Mouse (Mus musculus) stomach, embryonic 14.5 days (tissue): ENCODE results near the gene Spin1. TPM values are rescaled to one million over a fixed set of nuclear protein-coding genes. Genes with fewer than 3 reads are reported as not detected.

Experiments used
- ATAC-seq: fragments of 200-750 bp; cut with Nextera tagmentation; 2 replicates; pipeline ENCODE4 v1.8.0; 2017; ENCODE audit warnings: low read depth, moderate TSS enrichment; ENCODE audit not compliant: insufficient number of reproducible peaks, insufficient read depth, low FRiP score
- H3K27ac ChIP-seq: fragments of 300-500 bp; sonication (generic); 2 replicates; pipeline ENCODE4 v1.5.1; 2014; ENCODE audit warnings: mild to moderate bottlenecking, low read length, moderate library complexity, mixed read lengths
- H3K27me3 ChIP-seq: fragments of 300-500 bp; sonication (generic); 2 replicates; pipeline ENCODE4 v1.6.1; 2014; ENCODE audit warnings: low read length, control low read depth, mixed read lengths; ENCODE audit not compliant: control insufficient read depth, insufficient read depth
- H3K36me3 ChIP-seq: fragments of 300-500 bp; sonication (generic); 2 replicates; pipeline ENCODE4 v1.6.1; 2014; ENCODE audit warnings: mild to moderate bottlenecking, control low read depth, low read length, moderate library complexity, mixed read lengths; ENCODE audit not compliant: control insufficient read depth, insufficient read depth
- H3K4me1 ChIP-seq: fragments of 300-500 bp; sonication (generic); 2 replicates; pipeline ENCODE4 v1.6.1; 2014; ENCODE audit warnings: low read length, control low read depth, mixed read lengths; ENCODE audit not compliant: control insufficient read depth, insufficient read depth
- H3K4me2 ChIP-seq: fragments of 300-500 bp; sonication (generic); replicated peaks from 2 replicates; pipeline ENCODE4 v1.6.1; 2014; ENCODE audit warnings: low read depth, low read length, control low read depth
- H3K4me3 ChIP-seq: fragments of 300-500 bp; sonication (generic); 2 replicates; pipeline ENCODE4 v1.5.1; 2014; ENCODE audit warnings: low read depth, low read length, control low read depth
- H3K9ac ChIP-seq: fragments of 300-500 bp; sonication (generic); replicated peaks from 2 replicates; pipeline ENCODE4 v1.6.1; 2014; ENCODE audit warnings: low read depth, mild to moderate bottlenecking, control low read depth, low read length, moderate library complexity, mixed read lengths
- H3K9me3 ChIP-seq: fragments of 300-500 bp; sonication (generic); 2 replicates; pipeline ENCODE4 v1.6.1; 2016; ENCODE audit warnings: low read depth, low read length, control low read depth; ENCODE audit not compliant: control insufficient read depth
- WGBS: fragments of 180-500 bp; shearing (Covaris S2); extraction: QIAGEN DNeasy Blood & Tissue Kit; methylation state at CpG from one replicate; pipeline ENCODE4 v1.1.7; 2014; 5-methylcytosine and 5-hydroxymethylcytosine counted together
- polyA plus RNA-seq: library from polyadenylated mRNA; unstranded; fragments of >200 nt; fragmentation: Nextera tagmentation; extraction: Ambion mirVana; gene quantifications from 2 replicates; pipeline ENCODE4 v1.2.1, GENCODE M21; 2014

The Spin1 gene
- polyA plus RNA-seq, 1 experiment from 2014 or later: 95.5 TPM

DNA sequence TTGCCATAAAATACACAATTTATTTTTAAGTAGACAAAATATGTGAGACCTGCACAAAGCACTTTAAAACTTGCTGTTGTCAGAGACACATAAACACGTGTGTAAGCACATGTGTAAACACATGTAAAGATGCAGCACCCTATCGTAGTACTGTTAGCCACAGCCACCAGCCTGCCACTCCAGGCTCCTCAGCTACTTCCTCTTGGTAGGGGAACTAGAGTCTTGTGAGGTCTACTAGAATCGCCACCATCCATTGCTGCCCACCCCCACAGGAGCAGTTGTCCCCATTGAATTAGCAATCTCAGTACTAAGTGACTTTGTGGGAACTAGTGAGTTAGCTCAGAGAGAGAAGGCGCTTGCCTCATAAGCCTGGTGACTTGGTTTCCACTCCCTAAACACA lies 35.6 kb downstream of the Spin1 start:
- Histone ChIP-seq H3K36me3 (peaks cover 23% of the 10 kb centered on the region), H3K4me1 (no peaks in the 10 kb centered on the region), H3K27me3 (no peaks in the 10 kb centered on the region), H3K4me3 (no peak overlapping the region), H3K9ac (no peak overlapping the region), H3K9me3 (no peaks in the 10 kb centered on the region), H3K4me2 (no peak overlapping the region), H3K27ac (no peak overlapping the region)
- WGBS: 84% methylated on average over 4 of the region's 4 CpGs
- no peak for ATAC-seq

DNA sequence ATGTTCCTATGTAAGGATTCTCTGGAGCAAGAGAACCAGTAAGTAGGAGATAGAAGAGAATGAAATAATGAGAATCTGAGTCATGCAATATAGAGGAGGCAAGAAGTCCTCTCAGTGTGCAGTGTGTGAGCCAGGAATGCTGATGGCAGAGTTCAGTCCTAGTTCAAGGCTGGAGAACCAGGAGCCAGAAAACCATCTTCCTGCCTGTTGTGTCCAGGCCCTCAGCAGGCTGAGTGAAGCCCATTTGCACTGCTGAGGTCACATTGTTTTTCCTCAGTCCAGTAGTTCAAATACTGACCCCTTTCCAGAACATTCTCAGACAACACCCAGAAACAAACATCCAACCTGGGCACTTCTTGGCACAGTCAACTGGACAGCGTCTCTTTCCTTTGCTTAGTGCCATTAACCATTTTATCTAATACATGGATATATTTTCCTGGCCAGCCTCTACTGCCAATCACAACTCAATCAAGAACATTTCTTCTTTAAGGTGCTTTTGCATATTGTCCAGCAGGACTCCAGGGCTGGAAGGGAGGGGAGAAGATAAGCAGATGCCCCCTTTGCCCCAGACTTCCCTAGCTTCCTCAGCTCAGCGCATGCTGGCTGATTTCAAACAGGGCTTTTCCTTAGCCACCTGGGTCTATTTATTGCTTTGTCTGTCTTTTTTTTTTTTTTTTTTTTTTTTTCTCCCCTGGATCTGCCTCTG lies 36.5 kb downstream of the Spin1 start:
- ATAC-seq: no peak
- peaks cover 28% of the 10 kb centered on the region; the same call in 1 of the 2 replicates for H3K36me3 ChIP-seq
- H3K9ac ChIP-seq: no peak overlapping the region
- no peaks in the 10 kb centered on the region for H3K9me3 ChIP-seq
- H3K4me3 ChIP-seq: no peak overlapping the region
- no peaks in the 10 kb centered on the region for H3K27me3 ChIP-seq
- WGBS: 67% methylated on average over 2 of the region's 2 CpGs
- no peaks in the 10 kb centered on the region for H3K4me1 ChIP-seq
- 0 out of 2 replicates have a peak overlapping the region, but pooled peaks have one; percentile 23 for H3K27ac ChIP-seq
- H3K4me2 ChIP-seq: no peak overlapping the region

DNA sequence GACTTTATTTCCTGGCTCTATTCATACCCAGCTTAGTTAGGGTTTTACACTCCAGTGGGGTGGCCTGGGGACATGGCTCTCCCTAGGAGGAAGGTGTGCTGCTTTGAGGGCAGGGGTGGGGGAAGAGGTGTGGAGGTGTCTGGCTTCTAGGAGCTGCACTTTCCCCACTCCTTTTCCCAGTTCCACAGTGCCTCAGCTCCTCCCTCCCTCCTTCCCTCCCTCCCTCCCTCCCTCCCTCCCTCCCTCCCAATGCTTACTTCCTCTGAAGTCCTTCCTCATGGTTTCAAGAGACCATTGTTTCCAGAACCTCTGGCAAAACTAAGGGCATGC lies 37.0 kb downstream of the Spin1 start:
- no peak overlapping the region for H3K4me2 ChIP-seq
- H3K4me3 ChIP-seq: no peak overlapping the region
- H3K4me1 ChIP-seq: no peaks in the 10 kb centered on the region
- H3K9ac ChIP-seq: no peak overlapping the region
- H3K27ac ChIP-seq: no peak overlapping the region
- no peaks in the 10 kb centered on the region for H3K9me3 ChIP-seq
- ATAC-seq: no peak; the same call in 1 of the 2 replicates
- H3K27me3 ChIP-seq: no peaks in the 10 kb centered on the region
- H3K36me3 ChIP-seq: peaks cover 28% of the 10 kb centered on the region; the same call in 1 of the 2 replicates

DNA sequence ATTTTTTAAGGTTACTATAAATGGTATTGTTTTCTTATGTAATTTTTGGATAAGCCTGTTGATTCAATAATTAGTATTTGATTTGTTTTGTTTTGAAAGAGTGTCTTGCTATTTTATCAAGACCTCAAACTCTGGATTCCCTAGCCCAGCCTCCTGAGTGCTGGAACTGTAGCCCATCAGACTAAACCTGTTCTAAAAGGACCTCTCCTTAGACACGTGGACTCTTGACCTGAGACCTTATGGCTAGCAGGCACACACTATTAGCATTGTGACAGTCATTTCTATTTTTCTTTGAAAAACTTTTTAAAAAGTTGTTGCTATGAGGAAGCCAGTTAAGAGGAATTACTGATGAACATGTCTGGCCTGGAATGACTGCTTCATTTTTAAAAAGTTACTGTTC lies 46.4 kb downstream of the Spin1 start:
- Histone ChIP-seq H3K4me2 (no peak overlapping the region), H3K9me3 (no peaks in the 10 kb centered on the region), H3K4me3 (no peak overlapping the region), H3K4me1 (no peaks in the 10 kb centered on the region), H3K9ac (no peak overlapping the region), H3K36me3 (peaks cover 30% of the 10 kb centered on the region), H3K27ac (no peak overlapping the region), H3K27me3 (no peaks in the 10 kb centered on the region)
- ATAC-seq: no peak
- 53% methylated on average over 1 of the region's 1 CpGs for WGBS

DNA sequence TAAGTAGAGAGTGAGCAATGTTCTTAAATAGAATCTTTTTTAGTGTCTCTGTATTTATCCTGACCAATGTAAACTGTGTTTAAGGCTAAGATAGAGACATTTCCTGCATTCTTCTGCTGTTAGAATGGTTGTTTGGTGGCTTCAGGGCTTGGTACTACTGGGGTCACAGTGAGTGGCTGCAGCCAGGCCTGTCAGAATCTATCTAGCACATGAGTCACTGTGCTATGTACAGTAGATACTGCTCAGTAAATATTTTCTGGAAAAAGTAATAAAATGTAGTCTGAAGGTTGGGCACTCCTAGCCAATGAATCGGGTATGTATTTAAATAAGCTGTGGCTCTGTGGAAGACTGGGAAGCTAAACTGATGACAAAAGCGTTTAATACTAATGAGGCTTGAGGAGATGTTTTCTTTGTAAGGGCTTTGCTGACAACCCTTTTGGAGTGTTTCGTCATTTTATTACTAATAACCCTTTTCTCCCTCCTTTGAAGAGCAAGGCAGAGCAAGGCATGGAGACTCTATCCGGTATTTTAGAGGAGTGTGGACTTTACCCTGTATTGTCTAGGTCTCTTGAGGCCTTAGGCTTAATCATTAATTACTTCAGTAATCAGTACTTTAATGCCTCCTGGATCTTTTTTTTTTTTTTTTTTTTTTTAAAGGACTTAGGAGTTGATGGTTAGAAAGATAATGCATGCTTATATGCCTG lies 52.4 kb downstream of the Spin1 start:
- H3K4me3 ChIP-seq: no peak overlapping the region
- peak; percentile 70 for ATAC-seq
- H3K27me3 ChIP-seq: no peaks in the 10 kb centered on the region
- H3K27ac ChIP-seq: peak overlapping the region; percentile 21; the same call in 1 of the 2 replicates
- no peak overlapping the region for H3K9ac ChIP-seq
- H3K4me2 ChIP-seq: no peak overlapping the region
- H3K9me3 ChIP-seq: no peaks in the 10 kb centered on the region
- H3K36me3 ChIP-seq: peaks cover 23% of the 10 kb centered on the region
- H3K4me1 ChIP-seq: no peaks in the 10 kb centered on the region
- WGBS: 73% methylated on average over 4 of the region's 4 CpGs

DNA sequence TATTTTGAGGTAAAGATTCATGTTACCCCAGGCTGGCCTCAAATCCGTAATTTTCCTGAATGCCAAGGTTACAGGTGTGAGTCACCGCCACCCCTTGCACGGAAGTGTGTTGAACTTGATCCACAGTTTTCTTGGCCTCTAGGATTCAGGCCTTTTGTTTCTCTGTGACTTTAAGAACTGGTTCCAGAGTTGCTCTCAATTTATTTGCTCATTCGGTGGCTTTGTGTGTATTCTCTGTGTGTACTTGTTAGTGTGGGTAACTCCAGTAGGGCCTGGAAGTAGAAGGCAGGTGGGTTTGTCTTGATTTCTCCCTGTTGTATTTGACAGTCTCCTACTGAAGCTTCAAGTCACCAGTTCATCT lies 53.0 kb downstream of the Spin1 start:
- H3K27ac ChIP-seq: no peak overlapping the region; the same call in 1 of the 2 replicates
- peak; percentile 46 for ATAC-seq
- H3K27me3 ChIP-seq: no peaks in the 10 kb centered on the region
- H3K9me3 ChIP-seq: no peaks in the 10 kb centered on the region
- H3K4me3 ChIP-seq: no peak overlapping the region
- H3K36me3 ChIP-seq: peaks cover 23% of the 10 kb centered on the region
- H3K4me2 ChIP-seq: no peak overlapping the region
- H3K9ac ChIP-seq: no peak overlapping the region
- no peaks in the 10 kb centered on the region for H3K4me1 ChIP-seq
- 75% methylated on average over 4 of the region's 4 CpGs for WGBS

DNA sequence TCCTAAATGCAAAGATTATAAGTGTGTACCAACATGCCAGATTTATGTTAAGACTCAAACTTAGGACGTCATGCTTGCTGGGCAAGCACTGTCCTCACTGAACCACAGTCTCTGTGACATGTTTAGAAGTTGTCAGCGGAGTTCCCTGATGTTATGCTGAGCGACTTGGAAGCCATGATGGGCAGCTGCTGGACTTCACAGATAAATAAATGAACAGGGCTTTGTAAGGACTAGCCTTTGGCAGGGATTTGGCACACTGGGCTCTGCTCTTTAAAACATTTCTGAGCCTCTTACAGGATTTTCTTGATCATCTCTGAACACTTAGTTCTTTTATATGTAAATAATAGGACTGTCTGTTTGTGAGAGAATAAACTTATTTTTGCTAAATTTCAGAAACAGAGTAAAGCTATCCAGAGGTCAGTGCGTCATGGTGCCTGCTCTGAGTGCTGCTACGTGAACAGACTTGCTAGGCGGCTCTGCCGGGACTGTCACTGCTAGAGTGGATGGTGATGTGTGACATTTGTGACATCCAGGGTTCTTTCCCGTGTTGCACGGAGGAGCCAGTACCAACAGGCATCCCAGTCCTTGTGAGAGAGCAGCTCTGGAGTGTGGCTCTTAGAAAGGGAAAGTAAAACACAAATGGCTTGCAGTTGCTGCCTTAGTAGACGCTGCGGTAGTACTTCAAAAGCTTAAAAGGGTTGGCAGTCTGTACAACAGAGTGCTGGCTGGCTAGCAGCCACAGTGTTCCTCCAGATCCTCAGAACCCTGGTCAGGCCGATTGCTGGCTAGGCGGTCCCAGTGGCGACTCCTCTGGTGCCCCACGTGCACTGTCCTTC lies 54.7 kb downstream of the Spin1 start:
- H3K4me2 ChIP-seq: no peak overlapping the region
- no peak for ATAC-seq
- 78% methylated on average over 15 of the region's 15 CpGs for WGBS

DNA sequence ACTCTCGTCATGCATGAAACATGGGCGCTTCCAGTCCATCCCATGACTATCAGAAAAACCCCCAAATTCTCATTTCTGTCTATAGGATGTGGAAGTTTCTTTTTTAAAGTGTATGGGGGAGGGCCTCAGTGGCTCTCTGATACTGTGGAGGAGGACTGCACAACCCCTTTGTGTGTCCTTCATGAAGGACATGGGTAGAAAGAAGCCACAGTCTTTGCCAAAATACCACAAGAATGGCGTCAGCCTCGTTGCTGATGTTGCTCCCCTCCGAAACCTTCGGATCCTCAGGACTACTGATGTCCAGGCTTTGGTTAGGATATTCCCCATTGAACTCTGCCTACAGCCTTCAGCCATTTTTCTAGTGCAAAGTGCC lies 55.3 kb downstream of the Spin1 start:
- Histone ChIP-seq H3K4me2 (no peak overlapping the region), H3K4me3 (no peak overlapping the region), H3K27me3 (no peaks in the 10 kb centered on the region), H3K9me3 (no peaks in the 10 kb centered on the region), H3K4me1 (no peaks in the 10 kb centered on the region), H3K9ac (no peak overlapping the region), H3K36me3 (peaks cover 13% of the 10 kb centered on the region; the same call in 1 of the 2 replicates), H3K27ac (no peak overlapping the region; the same call in 1 of the 2 replicates)
- no peak for ATAC-seq
- WGBS: 93% methylated on average over 6 of the region's 6 CpGs

More for the DNA sequence above, 54.7 kb downstream of the Spin1 start:
- Histone ChIP-seq H3K9ac (no peak overlapping the region), H3K36me3 (peaks cover 15% of the 10 kb centered on the region; the same call in 1 of the 2 replicates), H3K27ac (no peak overlapping the region; the same call in 1 of the 2 replicates), H3K27me3 (no peaks in the 10 kb centered on the region), H3K9me3 (no peaks in the 10 kb centered on the region), H3K4me1 (no peaks in the 10 kb centered on the region), H3K4me3 (no peak overlapping the region)
